Mouse (Mus musculus): Measurements from ENCODE around the gene Hbb-bt.

DNA sequence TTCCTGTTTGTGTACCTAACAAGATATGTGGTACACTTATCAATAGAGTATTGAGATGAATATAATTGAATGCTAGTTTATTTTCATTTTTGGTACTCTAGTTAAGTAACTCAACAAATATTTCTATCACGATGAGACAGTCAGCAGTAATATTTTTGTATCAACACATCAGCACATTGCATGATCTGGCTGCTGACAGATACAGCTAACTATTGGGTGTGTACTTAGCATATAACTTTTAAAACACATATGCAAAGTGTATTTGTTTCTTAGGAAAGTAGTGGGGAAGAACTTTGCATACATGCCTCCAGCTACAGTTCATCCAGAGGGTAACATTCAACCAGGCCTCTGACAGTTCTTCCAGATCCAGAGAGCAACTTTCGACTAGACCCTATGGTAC is 10.8 kb upstream of the Hbb-bt start:
- no peak for TF ChIP-seq MAZ (IDR thresholded peaks at IDR 0.05; ENCODE audit: low read depth, low read length)
- TF ChIP-seq MXI1 (IDR thresholded peaks at IDR 0.05; ENCODE audit: low read depth, low read length): no peak
- TF ChIP-seq POLR2AphosphoS2 (IDR thresholded peaks at IDR 0.05; ENCODE audit: low read depth, low read length): no peak
- TF ChIP-seq KAT2A (IDR thresholded peaks at IDR 0.05; ENCODE audit: insufficient replicate concordance, low read length): no peak
- no peak for TF ChIP-seq CTCF (conservative IDR thresholded peaks at IDR 0.05 in 1 of 2, IDR thresholded peaks at IDR 0.05 in 1 of 2; ENCODE audit: low read depth in 2 of 2, low read length in 2 of 2)
- TF ChIP-seq POLR2A (IDR thresholded peaks at IDR 0.05; ENCODE audit: low read depth, low read length): no peak
- TF ChIP-seq MAX (IDR thresholded peaks at IDR 0.05; ENCODE audit: low read length): no peak
- no peak for TF ChIP-seq NELFE (IDR thresholded peaks at IDR 0.05; ENCODE audit: low read depth, low read length)
- no peak for TF ChIP-seq USF1 (IDR thresholded peaks at IDR 0.05; ENCODE audit: low read depth, low read length)
